Mouse (Mus musculus) olfactory bulb, adult 2 months (tissue): Measurements from ENCODE around the gene Cnpy2.

Source experiments
- CTCF ChIP-seq: fragments of 200-500 bp; IDR thresholded peaks from 2 replicates; pipeline ENCODE4 v1.5.1; 2012; ENCODE audit warnings: low read depth, mild to moderate bottlenecking, low read length, moderate library complexity; ENCODE audit not compliant: insufficient read depth
- POLR2A ChIP-seq: fragments of 200-500 bp; IDR thresholded peaks from 2 replicates; pipeline ENCODE4 v1.6.1; 2012; ENCODE audit warnings: mild to moderate bottlenecking, low read depth, low read length, moderate library complexity; ENCODE audit not compliant: insufficient read depth

- TF ChIP-seq CTCF (no peak), POLR2A (no peak)
Measured at GRCm38 (mm10) chr10:128310902-128311301, 11.4 kb upstream of the Cnpy2 start.
